Mouse (Mus musculus) midbrain, postnatal 0 days (tissue): ENCODE measurements around the gene Hdgf. TPM values are rescaled to one million over a fixed set of nuclear protein-coding genes. Genes with fewer than 3 reads are reported as not detected.

Source experiments
- ATAC-seq: fragments of 200-750 bp; cut with Nextera tagmentation; 2 replicates; pipeline ENCODE4 v1.8.0; 2017; ENCODE audit warnings: moderate number of reproducible peaks, mild to moderate bottlenecking, moderate TSS enrichment, moderate library complexity; ENCODE audit not compliant: low FRiP score
- DNase-seq: peaks from one replicate; pipeline ENCODE4 v3.0.0-alpha.2; 2015; ENCODE audit warnings: low spot score
- H3K27ac ChIP-seq: fragments of 300-500 bp; sonication (generic); 2 replicates; pipeline ENCODE4 v1.5.1; 2014; ENCODE audit warnings: low read depth, mild to moderate bottlenecking, low read length, mixed read lengths
- H3K27me3 ChIP-seq: fragments of 300-500 bp; sonication (generic); 2 replicates; pipeline ENCODE4 v1.6.1; 2014; ENCODE audit warnings: low read length, control low read depth, mixed read lengths; ENCODE audit not compliant: insufficient read depth
- H3K36me3 ChIP-seq: fragments of 300-500 bp; sonication (generic); 2 replicates; pipeline ENCODE4 v1.6.1; 2014; ENCODE audit warnings: low read length, control low read depth, mixed read lengths; ENCODE audit not compliant: insufficient read depth
- H3K4me1 ChIP-seq: fragments of 300-500 bp; sonication (generic); 2 replicates; pipeline ENCODE4 v1.6.1; 2014; ENCODE audit warnings: mild to moderate bottlenecking, control low read depth, antibody characterized with exemption, low read length, mixed read lengths; ENCODE audit not compliant: insufficient read depth
- H3K4me2 ChIP-seq: fragments of 300-500 bp; sonication (generic); 2 replicates; pipeline ENCODE4 v1.6.1; 2014; ENCODE audit warnings: low read depth, mild to moderate bottlenecking, low read length, mixed read lengths; ENCODE audit not compliant: poor library complexity, severe bottlenecking
- H3K4me3 ChIP-seq: fragments of 300-500 bp; sonication (generic); 2 replicates; pipeline ENCODE4 v1.5.1; 2014; ENCODE audit warnings: low read depth, mild to moderate bottlenecking, low read length, moderate library complexity
- H3K9ac ChIP-seq: fragments of 300-500 bp; sonication (generic); replicated peaks from 2 replicates; pipeline ENCODE4 v1.6.1; 2014; ENCODE audit warnings: mild to moderate bottlenecking, low read length, moderate library complexity, mixed read lengths; ENCODE audit not compliant: poor library complexity, severe bottlenecking
- H3K9me3 ChIP-seq: fragments of 300-500 bp; sonication (generic); 2 replicates; pipeline ENCODE4 v1.6.1; 2016; ENCODE audit warnings: low read length, control low read depth
- CTCF ChIP-seq: IDR thresholded peaks from 2 replicates; pipeline ENCODE4 v1.5.1; 2016; ENCODE audit warnings: antibody characterized with exemption, mild to moderate bottlenecking
- WGBS: fragments of 180-500 bp; shearing (Covaris S2); extraction: QIAGEN DNeasy Blood & Tissue Kit; methylation state at CpG from one replicate; pipeline ENCODE4 v1.1.7; 2014; 5-methylcytosine and 5-hydroxymethylcytosine counted together
- polyA plus RNA-seq: library from polyadenylated mRNA; unstranded; fragments of >200 nt; fragmentation: Nextera tagmentation; extraction: Ambion mirVana; gene quantifications from 2 replicates; pipeline ENCODE4 v1.2.1, GENCODE M21; 2015
- total RNA-seq: library from RNA; depleted of rRNA; stranded (reverse); fragments of >200 nt; gene quantifications from 2 replicates; pipeline ENCODE4 v1.2.3, GENCODE M21; 2014

The Hdgf gene
- total and polyA plus RNA-seq, 2 experiments from 2014 or later = 86.5 to 135 TPM

DNA sequence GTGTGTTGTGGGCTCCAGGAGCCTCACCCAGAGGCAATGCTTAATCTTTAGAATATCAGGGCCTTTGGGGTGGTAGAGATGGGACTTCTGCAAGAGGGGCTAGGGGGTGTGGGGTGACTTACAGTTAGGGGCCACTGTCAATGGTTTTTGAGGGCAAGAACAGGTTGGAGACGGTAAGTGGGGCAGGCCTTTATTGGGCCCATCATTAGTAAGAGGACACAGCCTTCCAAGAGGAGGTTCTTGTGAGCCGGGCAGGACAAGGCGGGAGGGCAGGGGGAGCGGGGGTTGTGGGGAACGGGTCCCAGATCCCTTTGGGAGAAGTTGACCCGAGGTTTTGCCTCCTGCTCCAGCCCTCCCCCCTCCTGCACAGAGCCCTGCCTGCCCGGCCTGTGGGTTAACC lies 7.4 kb downstream of the Hdgf start:
- ATAC-seq (no peak), DNase-seq (no peak)
- no peak overlapping the region for H3K27ac ChIP-seq
- WGBS = 89% methylated on average over 7 of the region's 7 CpGs
- no peak for TF ChIP-seq CTCF
- H3K4me1 ChIP-seq = peaks cover 12% of the 10 kb centered on the region
- H3K9ac ChIP-seq = no peak overlapping the region
- no peaks in the 10 kb centered on the region for H3K9me3 ChIP-seq
- H3K4me3 ChIP-seq = no peak overlapping the region
- no peak overlapping the region for H3K4me2 ChIP-seq
- peaks cover 28% of the 10 kb centered on the region for H3K36me3 ChIP-seq
- H3K27me3 ChIP-seq = no peaks in the 10 kb centered on the region

DNA sequence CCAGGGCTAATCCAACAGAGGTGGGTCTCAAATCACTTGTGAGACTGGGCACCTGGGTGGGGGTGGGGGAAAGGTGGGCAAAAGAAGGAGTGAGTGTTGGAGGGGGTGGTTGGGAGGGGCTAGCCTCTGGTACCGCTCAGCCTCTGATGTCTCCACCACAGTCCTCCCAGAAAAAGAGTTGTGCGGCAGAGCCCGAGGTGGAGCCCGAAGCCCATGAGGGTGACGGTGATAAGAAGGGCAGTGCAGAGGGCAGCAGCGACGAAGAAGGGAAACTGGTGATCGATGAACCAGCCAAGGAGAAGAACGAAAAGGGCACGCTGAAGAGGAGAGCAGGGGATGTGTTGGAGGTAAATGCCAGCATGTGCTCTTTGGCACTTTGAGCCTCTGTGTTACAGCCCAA lies 7.8 kb downstream of the Hdgf start:
- TF ChIP-seq CTCF = no peak
- no peak overlapping the region for H3K4me2 ChIP-seq
- H3K4me3 ChIP-seq = no peak overlapping the region
- H3K9ac ChIP-seq = no peak overlapping the region
- DNase-seq (no peak), ATAC-seq (no peak)
- peaks cover 28% of the 10 kb centered on the region for H3K36me3 ChIP-seq
- peaks cover 10% of the 10 kb centered on the region for H3K4me1 ChIP-seq
- no peaks in the 10 kb centered on the region for H3K9me3 ChIP-seq
- H3K27me3 ChIP-seq = no peaks in the 10 kb centered on the region
- WGBS = 96% methylated on average over 10 of the region's 10 CpGs
- no peak overlapping the region for H3K27ac ChIP-seq

DNA sequence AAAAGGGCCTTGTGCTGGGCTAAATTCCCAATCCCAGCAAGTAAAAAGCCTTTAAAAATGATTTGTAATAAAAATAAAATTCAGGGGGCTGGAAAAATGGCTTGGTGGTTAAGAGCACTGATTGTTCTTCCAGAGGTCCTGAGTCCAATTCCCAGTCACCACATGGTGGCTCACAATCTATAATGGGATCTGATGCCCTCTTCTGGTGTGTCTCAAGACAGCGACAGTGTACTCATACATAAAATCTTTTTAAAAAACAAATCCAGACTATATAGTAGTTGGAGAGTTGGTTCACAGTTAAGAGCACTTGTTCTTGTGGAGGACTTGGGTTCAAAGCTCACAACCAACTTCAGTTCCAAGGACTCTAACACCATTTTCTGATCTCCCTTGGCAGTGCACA lies 10.9 kb downstream of the Hdgf start:
- peak; percentile 29; the same call in 1 of the 2 replicates for TF ChIP-seq CTCF
- no peaks in the 10 kb centered on the region for H3K9me3 ChIP-seq
- 96% methylated on average over 1 of the region's 1 CpGs for WGBS
- no peak for ATAC-seq
- no peak overlapping the region for H3K4me3 ChIP-seq
- H3K36me3 ChIP-seq = peaks cover 31% of the 10 kb centered on the region
- H3K9ac ChIP-seq = no peak overlapping the region
- H3K4me2 ChIP-seq = no peak overlapping the region
- no peaks in the 10 kb centered on the region for H3K27me3 ChIP-seq
- no peak for DNase-seq
- H3K27ac ChIP-seq = no peak overlapping the region
- 0 out of 2 replicates have a peak, but pooled peaks cover 3% of the 10 kb centered on the region for H3K4me1 ChIP-seq

DNA sequence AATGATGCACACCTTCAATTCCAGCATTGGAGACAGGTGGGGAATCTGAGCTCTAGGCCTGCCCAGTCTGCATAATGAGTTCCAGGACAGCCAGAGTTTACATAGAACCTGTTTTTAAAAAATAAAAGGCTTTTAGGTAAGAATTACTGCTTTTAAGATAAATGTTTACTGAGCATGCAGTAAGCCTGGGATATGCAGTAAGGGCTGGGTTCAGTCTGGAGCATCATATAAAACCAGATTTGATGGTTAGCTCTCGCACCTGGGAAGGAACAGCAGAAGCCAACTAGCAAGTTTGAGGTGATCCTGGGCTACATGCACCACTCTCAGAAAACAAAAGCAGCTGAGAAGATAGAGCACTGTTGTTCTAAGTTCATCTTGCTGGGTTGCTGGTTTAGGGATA lies 12.4 kb downstream of the Hdgf start:
- no peaks in the 10 kb centered on the region for H3K9me3 ChIP-seq
- H3K36me3 ChIP-seq = peaks cover 39% of the 10 kb centered on the region
- H3K4me2 ChIP-seq = peak overlapping the region; percentile 86; the same call in 1 of the 2 replicates
- DNase-seq (no peak), ATAC-seq (no peak)
- no peaks in the 10 kb centered on the region for H3K27me3 ChIP-seq
- H3K27ac ChIP-seq = peak overlapping the region; percentile 62; the same call in 1 of the 2 replicates
- H3K4me1 ChIP-seq = 0 out of 2 replicates have a peak, but pooled peaks cover 3% of the 10 kb centered on the region
- WGBS = 100% methylated on average over 1 of the region's 1 CpGs
- TF ChIP-seq CTCF = no peak
- peak overlapping the region; percentile 58; the same call in 1 of the 2 replicates for H3K4me3 ChIP-seq
- H3K9ac ChIP-seq = no peak overlapping the region

DNA sequence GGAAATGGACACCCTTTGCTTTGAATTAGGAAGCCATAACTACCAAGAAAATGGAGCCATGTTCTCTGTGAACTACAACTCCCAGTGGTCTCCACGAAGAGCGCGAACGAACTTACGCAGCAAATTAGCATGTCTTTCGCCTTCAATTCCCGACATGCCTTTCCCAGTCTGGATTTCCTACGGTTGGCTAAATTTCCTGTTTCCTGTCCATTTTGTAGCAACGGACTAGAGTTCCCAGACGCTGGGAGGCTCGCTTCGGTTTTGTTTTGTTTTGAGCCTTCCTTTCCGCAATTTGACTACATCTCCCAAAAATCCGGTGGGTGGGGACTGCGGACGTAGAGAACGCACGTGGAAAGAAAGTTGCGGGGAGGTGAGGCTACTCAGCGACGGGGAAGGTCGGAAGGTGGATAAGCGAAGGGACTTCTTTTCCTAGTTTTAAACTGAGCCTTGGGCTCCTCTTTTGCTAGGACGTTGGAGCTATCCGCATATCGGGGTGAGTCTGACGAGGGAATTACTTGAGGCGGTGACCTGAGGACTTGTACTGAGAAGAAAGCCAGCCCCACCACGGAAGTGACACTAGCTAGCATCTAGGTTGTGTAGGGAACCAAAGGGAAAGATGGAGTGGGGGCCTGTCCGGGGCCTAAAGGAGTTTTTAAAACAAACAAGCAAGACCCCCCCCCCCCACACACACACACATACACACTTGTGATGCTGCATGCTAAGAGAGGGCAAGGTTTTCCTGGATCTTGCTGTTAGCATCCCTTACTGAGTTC lies 13.4 kb downstream of the Hdgf start, which contains the start of gene Mrpl24:
Mrpl24 (plus strand) TSS at position 171 of the 773 bp plus-strand sequence.
- H3K36me3 ChIP-seq = peaks cover 40% of the 10 kb centered on the region
- H3K9me3 ChIP-seq = no peaks in the 10 kb centered on the region
- H3K27ac ChIP-seq = peak within 1 kb of the TSS; percentile 62
- peak within 1 kb of the TSS; percentile 86 for H3K4me2 ChIP-seq
- peak; percentile 89 for ATAC-seq
- peak within 1 kb of the TSS; percentile 58 for H3K4me3 ChIP-seq
- WGBS = under 1% methylated on average over 30 of the region's 30 CpGs
- 0 out of 2 replicates have a peak, but pooled peaks cover 3% of the 10 kb centered on the region for H3K4me1 ChIP-seq
- peak; percentile 98 for DNase-seq
- no peaks in the 10 kb centered on the region for H3K27me3 ChIP-seq
- no peak for TF ChIP-seq CTCF
- H3K9ac ChIP-seq = peak within 1 kb of the TSS; percentile 55

DNA sequence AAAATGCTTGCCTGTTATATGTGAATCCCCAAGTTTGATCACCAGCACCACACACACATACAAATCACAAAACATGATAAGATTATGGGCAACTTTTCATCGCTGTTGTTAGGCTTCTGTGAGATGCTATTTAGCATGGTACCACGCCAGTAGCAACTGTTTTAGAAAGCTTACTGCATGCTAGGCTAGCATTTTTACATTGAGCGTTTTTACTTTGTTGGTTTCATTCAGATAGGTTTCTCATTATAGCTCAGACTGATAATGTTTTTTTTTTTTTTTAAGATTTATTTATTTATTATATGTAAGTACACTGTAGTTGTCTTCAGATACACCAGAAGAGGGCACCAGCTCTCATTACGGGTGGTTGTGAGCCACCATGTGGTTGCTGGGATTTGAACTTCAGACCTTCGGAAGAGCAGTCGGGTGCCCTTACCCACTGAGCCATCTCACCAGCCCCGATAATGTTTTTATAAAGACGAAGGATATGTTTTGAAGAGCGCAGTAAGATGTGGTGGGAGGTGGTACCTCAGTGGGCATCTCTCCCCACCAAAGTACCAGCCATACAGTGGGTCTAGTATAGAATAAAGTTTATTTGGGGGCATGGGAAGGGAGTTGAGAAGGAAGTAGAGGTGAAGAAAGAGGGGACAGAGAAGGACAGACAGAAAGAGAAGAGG lies 14.3 kb downstream of the Hdgf start:
- ATAC-seq = no peak
- 68% methylated on average over 9 of the region's 9 CpGs for WGBS
- no peaks in the 10 kb centered on the region for H3K27me3 ChIP-seq
- DNase-seq = no peak
- H3K36me3 ChIP-seq = peaks cover 41% of the 10 kb centered on the region
- H3K9ac ChIP-seq = peak overlapping the region; percentile 55; the same call in 1 of the 2 replicates
- H3K9me3 ChIP-seq = no peaks in the 10 kb centered on the region
- peak; percentile 33 for TF ChIP-seq CTCF
- H3K4me1 ChIP-seq = 0 out of 2 replicates have a peak, but pooled peaks cover 3% of the 10 kb centered on the region
- H3K4me3 ChIP-seq = peak overlapping the region; percentile 58
- peak overlapping the region; percentile 86 for H3K4me2 ChIP-seq
- no peak overlapping the region for H3K27ac ChIP-seq
